Mouse (Mus musculus): ENCODE measurements around the gene Hoxc13.

Hoxc13 gene

DNA sequence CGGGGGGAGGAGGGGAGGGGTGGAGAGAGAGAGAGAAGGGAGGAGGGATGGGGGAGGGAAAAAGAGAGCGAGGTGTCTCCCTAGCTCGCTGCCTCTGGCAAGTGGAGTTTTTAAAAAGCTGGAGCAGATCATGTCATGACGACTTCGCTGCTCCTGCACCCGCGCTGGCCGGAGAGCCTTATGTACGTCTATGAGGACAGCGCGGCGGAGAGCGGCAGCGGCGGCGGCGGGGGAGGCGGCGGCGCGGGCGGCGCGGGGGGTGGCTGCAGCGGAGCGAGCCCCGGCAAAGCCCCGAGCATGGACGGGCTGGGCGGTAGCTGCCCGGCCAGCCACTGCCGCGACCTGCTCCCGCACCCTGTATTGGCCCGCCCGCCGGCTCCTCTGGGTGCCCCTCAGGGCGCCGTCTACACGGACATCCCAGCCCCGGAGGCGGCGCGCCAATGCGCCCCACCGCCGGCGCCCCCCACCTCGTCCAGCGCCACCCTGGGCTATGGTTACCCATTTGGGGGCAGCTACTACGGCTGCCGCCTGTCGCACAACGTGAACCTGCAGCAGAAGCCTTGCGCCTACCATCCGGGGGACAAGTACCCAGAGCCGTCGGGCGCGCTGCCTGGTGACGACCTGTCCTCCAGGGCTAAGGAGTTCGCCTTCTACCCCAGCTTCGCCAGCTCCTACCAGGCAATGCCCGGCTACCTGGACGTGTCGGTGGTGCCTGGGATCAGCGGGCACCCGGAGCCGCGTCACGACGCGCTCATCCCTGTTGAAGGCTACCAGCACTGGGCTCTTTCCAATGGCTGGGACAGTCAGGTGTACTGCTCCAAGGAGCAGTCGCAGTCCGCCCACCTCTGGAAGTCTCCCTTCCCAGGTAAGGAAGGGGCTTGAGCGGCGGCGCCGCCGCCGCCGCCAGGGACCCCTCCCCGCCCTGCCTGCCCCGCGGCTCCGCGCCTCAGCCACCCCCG is at the start of gene Hoxc13:
Hoxc13 (plus strand) TSS at position 51 of the 959 bp plus-strand sequence.
- DNase-seq (ENCODE audit: low read depth, low spot score), result no peak

DNA sequence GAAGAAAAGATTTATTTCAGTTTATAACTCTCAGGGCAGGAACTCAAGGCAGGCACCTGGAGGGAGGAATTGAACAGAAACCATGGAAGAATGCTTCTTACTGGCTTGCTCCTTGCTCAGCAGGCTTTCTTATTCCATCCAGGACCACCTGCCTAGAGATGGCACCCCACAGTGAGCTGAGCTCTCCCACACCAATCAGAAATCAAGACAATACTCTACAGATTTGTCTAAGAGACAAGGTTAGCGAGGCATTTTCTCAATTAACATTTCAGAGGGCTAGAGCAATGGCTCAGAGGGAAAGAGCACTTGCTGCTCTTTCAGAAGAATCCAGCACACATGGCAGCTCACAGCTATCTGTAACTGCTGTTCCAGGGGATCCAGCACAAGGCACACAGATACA is 35.1 kb upstream of the Hoxc13 start:
- DNase-seq (ENCODE audit: low read depth, low spot score), result no peak

DNA sequence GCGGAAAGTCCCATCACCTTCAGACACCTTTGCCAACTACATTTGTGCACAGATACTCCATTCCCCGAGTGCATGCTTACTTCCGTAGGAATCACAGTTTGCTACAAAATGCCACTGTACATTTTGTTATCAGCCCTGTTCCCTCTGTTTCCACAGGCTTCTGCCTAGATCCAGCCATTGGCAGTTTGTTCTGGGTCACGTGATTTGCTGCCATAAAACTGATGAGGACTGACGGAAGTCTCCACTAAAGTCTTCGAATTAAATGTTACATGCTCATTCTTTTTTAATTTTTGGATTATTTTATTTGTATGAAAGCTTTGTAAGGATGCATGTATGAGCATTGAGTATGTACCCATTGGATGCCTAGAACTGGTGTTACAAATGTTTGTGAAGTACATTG is 25.8 kb upstream of the Hoxc13 start:
- no peak for DNase-seq (ENCODE audit: low read depth, low spot score)

DNA sequence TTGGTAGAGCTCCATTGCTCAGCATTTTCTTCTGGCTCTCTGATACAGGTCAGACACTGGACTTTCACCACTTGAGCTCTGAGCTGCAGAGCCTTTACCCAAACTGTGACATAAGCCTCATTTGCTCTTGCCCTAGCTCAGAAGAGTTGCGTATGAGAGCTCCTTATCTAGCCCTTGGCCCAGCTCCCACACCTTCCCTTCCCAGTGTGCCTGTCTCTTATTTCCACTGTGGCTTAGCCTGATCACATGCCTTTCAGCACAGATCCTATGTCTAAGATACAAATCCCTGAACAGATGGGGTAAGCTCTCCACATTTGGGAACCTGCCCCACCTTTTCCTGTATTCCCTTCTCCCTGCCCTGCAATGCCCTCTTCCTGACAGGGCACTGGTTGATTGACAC is 16.0 kb upstream of the Hoxc13 start:
- DNase-seq (ENCODE audit: low read depth, low spot score), result no peak

DNA sequence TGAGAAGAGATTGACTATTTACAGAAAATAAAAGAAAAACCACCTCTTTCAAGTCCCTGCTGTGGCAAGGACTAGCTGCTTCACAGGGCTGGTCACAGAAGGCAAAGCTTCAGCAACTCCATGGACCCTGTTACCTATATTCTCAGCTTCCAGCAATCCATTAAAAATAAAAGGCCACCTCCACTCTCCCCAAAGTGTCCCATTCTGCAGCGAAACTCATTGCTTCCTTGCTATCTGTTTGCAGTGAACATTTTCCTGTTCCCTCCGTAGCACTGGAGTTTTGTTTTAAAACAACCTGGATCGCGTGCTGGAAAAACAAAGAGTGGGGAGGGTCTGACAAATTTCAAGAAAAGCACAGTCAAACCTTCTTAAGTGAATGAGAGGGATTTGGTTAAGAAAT is 11.4 kb upstream of the Hoxc13 start:
- DNase-seq (ENCODE audit: low read depth, low spot score), result no peak

DNA sequence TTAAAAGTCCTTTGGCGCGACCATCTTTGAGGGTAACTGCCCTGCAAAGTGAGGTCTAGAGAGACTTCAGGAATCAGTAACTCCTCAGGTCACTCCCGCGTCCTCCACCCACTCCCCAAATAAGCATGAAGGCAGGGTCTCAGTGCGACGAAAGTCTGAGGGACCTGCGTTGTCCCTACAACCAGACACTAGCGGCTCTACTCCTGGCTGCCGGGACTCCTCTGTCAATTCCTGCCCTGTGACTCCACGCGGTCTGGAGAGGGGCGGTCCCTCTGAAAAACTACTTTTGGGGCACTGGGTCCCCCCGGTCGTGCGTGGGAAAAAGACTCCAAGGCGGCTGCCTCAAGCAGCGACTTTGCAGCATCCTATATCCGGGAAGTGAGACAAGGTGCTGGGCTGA is 10.9 kb upstream of the Hoxc13 start:
- DNase-seq (ENCODE audit: low read depth, low spot score), result no peak

DNA sequence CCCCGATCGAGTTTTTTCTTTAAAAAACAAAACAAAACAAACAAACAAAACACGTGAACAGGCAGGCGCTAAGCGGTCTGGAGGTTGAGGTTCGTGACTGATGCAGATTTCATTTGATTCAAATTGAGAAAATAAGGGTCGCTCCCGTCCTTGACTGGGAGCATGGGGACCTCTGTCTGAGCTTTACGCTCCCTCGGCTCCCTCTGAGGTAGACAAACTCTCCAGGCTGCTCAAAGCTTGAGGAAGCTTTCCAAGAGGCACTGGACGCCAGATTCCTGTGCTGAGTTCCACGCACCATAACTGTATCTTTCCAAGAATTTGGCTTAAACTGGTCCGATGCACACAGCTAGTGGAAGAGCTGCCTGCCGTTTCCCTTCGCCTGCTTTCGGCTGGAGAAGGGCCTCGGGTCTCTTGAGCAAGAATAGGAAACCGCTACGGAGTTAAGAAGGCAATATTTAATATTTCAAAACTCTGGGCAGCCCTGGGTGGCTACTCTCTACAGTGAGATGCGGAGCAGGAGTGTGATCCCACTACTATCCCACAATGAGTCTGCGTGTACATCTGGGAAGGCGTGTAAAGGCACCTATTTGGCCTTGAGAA is 10.3 kb upstream of the Hoxc13 start:
- DNase-seq (ENCODE audit: low read depth, low spot score), result no peak

DNA sequence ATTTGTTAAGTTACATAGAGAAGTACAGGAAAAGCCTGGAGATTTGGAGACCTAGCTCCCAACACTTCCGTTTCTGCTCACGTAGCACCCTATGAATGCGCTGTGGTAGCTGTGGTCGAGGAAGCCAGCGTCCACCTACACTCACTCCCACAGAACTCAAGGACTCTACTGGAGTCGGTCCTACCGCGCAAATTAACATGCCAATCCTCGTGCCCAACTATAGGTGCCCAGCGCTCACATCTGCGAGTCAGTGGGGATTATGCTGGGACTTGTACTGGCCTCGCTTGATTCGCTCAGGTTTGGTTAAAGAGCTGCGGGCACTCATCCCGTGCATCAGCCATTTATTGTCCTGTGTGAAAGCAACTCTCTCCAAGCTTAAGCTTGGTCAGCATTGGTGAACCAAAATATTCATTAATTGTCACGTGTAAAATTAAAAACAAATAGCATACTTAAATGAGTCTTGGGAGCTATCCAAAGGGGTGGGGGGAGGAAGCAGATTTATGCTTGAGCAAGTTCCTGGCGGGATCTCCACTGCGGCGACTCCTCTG is 7.8 kb upstream of the Hoxc13 start:
- DNase-seq (ENCODE audit: low read depth, low spot score), result no peak

DNA sequence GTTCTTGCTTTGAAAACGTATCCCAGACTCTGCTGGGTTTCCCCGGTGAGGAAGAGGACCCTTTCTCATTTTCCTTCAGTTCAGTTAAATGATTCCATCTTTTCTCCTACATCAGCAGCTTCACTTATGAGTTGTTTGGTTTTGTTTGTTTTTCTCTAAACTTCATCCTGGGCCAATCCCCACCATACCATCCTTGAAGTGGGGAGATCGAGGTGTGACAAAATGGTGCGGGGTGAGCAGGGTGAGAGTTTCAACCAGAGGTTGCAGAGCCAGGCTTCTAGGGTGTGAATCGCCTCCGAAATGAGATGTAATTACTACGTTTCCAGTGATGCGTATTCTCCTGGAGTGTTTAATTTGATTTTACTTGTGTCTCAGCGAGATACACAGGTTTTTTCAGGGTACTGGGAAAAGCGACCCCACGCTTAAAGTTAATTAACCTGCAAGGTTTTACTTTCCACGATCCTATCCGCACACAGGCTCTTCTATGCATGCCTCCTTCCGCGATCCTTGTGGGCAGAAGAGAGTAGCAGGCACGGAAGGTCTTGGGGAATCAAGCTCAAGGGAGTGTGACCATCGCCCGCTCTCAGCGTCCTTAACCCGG is 2.8 kb upstream of the Hoxc13 start:
- DNase-seq (ENCODE audit: low read depth, low spot score), result no peak

DNA sequence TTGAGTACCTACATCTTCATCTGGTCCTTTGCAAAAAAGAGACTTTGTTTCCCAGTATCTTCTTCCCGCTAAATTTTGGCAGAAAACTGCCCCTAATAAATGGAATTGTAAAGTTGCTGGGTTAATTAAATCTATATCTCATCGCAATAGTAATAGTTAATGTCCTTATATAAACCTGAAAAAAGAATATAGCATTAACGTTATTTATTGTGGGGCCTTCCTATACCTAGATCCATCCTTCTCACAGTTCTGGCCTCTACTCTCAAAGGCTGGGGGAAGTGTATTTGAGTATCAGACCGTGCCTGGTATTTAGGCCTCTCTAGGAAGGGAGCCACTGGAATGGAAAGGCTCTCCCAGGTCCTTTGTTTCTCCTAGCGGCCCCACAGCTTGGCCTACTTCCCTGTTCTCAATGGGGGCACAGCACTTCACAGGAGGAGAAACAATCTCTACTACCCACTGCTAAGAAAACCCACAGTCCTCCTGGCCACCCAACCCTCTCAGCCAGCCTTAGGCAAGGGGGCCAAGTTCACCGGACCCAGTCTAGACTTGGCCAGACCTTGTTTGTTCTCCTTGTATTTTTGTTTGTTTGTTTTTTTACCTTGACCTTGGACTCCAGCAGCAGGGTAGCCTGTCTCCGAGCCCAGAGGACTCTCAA is 2.2 kb upstream of the Hoxc13 start:
- no peak for DNase-seq (ENCODE audit: low read depth, low spot score)

DNA sequence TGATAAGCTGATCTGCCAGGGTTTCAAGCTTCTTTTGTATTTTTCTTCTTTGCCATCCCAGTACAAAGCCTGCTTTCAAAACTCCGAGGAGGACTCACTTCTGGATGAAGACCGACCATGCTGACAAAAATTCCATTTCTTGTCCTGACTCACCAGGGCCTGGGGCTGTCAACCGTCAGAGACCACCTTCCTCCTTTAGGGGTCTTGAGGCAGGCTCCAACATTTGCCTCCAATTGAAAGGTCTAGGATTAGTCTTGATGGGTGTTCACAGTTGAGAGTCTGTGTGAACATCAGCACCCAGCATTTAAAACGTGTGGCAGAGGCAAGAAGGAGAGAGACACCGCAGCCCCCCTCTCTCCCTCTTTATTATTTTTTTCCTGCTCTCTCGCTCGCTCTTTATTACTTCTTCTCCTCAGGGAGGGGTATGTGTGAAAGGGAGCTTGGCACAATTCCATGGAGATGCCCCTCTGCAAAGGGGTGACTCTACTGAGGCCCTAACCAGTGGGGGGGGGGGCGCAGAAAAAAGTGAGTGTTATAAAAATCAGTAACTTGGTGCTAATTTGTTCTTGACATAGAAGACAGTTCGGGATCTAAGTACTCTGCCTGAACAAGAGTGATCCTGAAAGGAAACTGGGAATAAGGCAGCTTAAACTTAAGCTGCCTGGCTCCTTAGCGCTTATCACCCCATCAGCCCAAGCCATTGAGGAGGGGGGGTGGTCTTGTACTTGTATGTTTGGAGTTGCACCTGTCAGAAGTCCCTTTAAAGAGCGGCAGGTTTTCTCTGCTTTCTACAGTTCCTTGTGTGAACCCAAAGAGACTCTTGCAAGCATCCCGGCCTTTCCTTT is 1.3 kb upstream of the Hoxc13 start:
- DNase-seq (ENCODE audit: low read depth, low spot score), result no peak

DNA sequence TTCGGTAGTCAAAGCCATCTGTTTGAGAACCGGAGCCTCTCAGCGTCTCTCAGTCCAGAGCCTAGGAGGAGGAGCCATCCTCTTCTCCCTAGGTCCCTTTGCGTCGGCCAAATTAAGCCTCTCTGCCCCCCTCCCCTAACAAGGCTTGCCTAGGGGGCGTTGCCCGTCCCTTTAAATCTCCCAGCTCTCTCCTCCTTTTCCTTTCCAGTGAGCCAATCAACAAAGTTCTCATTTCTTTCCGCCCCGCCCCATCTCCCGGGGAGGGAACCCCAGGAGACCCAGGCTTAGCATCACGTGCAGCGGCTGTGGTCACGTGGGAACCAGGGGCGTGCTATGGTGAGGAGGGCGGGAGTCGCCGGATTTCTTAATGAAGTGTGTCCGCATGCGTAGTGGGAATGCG is 284 bp upstream of the Hoxc13 start:
- DNase-seq (ENCODE audit: low read depth, low spot score), result no peak

DNA sequence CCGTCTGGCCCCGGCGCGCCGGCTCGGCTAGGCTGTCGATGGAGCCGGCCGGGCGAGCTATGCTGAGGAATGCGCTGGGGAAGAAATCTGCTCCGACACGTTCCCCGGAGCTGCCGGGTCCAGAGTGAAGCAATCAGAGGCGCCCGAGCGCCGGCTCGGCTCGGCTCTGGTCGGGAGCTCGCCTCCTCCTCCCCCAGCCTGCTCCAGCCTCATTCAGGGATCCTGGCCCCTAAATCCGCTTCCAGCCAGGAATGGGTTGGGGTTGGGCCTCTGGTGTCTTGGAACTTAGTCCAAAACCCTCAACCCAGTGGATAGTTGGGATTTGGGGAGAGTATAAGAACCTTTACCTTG is 1.1 kb downstream of the Hoxc13 start:
- no peak for DNase-seq (ENCODE audit: low read depth, low spot score)

DNA sequence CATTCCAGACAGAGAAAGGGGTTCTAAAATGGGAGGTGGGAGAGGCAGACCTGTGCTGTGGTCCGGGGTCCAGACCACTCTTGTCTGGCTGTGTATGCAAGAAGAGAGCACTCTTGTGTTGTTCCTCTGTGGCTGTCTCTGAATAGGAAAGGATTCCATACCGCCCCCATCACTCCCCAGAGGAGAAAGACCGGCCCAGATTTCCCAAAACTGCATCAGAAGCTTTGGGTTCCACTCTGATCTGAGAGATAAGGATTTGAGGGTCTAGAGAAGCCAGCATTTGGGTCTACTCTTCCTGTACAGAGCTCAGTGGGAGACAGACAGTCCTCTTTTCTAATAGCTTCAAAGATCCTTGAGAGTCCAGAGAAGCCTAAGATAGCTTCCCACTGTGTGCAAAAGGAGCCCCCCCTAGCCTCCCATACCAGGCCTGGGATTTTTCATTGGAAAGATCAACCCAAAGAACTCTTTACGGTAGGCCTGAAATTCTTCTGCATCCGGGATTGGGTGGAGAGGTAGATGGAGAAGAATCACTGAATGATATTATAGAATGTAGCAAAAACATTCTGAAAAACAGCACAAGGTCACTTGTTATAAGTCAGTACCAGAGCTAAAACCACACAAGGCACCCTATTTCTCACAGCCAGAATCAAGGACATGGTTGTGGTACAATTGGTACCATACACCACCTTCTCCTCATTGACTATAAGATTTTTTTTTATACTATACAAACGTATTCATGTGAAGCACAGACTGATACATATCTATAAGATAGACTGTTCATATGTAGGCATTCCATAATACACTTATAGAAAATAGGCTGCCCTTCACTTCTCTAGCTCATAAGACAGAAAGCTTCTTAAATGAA is 2.0 kb downstream of the Hoxc13 start:
- DNase-seq (ENCODE audit: low read depth, low spot score), result no peak

DNA sequence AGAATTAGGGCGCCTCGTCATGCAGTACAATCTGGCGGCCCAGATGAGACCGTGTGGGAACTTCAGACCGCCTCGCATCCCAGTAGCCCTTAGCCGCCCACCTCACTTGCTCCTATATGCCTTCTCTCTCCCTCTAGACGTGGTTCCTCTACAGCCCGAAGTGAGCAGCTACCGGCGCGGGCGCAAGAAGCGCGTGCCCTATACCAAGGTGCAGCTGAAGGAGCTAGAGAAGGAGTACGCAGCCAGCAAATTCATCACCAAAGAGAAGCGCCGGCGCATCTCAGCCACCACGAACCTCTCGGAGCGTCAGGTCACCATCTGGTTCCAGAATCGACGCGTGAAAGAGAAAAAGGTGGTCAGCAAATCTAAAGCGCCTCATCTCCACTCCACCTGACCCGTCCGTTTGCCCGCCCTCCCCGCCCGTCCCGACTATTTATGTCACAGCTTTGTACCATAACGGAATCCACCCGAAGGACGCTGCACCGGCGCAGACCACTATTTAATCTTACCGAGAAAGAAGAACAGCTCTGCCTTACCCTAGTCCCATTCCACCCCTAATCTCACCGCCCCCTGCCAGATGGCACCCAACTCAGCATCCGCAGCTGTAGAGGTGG is 6.2 kb downstream of the Hoxc13 start:
- no peak for DNase-seq (ENCODE audit: low read depth, low spot score)

DNA sequence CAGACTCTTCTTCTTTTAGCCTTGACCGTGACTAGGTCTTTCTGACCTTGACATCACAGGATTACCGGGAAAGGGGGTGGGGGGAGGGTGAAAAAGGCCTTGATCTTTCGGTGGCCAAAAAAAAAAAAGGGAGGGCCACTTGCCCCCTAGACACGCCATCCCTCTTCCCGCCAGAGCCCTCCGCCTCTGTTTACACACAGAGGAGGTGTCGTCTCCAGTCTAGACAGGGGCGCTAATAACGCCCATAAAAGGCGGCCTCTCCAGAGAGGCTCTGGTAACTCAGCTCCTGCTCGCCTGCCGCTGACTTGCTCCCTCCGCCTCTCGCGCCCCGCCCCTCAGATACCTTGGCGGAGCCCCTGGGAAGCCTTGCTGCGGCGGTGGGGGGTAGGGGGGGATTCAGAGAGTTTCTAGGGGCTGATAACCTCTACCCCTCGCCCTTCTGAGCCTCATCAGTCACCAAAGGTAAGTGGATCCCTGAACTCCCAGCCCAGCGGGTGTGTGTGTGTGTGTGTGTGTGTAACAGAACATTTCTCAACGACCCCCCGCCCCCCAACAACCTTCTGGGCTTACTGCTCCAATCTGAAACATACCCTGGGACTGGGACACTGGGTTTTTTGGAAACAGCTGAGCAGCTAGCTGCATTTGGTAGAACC is 10.9 kb downstream of the Hoxc13 start:
- DNase-seq (ENCODE audit: low read depth, low spot score), result no peak

DNA sequence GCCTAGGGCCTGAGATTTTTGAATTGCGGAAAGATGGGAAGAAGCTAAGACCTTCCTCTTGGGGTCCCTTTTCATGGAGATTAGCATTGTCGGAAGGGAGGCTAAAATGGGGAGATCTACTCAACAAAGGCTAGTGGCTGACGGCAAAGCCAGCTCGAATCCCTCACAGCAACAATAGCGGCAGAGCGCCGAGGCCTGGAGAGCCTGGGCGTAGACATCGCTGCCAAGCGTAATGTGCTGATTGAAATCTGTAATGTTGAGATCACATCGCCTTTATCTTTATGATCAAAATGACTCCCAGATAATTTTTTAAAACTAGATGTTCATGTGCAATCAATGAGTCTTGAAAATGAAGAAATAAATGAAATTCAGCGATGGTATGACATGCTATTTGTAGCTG is 13.5 kb downstream of the Hoxc13 start:
- DNase-seq (ENCODE audit: low read depth, low spot score), result no peak

DNA sequence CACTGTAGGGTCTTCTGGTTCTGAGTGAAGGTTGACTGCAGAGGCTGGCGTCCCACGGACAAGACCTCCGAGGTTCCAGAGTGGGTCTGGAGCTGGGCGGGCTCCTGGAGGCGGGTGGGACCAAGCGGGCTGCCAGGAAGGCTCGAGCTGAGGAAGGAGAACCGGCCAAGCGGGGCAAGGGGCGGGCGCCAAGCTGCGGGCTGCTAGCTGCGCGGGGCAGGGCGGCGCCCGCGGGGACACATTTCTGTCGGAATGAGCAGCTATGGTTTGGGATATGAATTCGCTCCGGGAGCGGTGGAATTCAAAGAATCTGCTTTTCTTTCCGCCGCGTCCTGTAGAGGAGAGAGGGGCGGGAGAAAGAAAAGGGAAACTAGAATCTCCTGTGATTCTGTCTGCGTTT is 14.0 kb downstream of the Hoxc13 start:
- no peak for DNase-seq (ENCODE audit: low read depth, low spot score)

DNA sequence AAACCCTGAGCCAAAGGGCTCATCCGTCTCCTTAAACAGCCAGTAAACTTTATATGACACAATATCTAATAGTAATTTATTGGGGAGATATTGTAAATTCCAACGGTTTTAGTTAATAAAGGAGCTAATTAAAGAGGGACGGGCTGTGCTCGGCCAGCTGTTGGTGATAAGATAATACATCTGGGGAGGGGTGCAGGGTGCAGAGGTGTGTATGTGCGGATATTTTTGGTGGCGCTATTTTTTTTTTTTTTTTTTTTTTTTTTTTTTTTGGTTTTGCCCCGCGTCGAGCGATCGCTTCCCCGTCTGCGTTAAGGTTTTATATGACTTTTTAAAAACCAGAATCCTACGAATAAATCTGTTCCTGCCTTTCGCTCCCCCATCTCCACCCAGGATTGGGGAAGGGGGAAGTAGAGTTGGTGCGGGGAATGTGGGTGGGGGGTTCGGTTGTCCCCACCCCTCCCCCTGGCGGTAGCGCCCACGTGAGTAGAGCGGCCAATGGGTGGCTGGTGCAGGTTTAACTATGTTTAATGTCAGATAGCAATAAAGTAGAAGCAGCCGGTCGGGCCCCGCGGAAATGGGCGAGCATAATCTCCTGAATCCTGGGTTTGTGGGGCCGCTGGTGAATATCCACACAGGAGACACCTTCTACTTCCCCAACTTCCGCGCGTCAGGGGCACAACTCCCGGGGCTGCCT is 15.5 kb downstream of the Hoxc13 start, which contains the start of gene Hoxc12:
Hoxc12 (plus strand) TSS at position 479 of the 694 bp plus-strand sequence.
- no peak for DNase-seq (ENCODE audit: low read depth, low spot score)

Data from retina, adult 2 months (tissue).